Comparison of ENCODE assay signal across 20 mouse cellular contexts in the genomic region with DNA sequence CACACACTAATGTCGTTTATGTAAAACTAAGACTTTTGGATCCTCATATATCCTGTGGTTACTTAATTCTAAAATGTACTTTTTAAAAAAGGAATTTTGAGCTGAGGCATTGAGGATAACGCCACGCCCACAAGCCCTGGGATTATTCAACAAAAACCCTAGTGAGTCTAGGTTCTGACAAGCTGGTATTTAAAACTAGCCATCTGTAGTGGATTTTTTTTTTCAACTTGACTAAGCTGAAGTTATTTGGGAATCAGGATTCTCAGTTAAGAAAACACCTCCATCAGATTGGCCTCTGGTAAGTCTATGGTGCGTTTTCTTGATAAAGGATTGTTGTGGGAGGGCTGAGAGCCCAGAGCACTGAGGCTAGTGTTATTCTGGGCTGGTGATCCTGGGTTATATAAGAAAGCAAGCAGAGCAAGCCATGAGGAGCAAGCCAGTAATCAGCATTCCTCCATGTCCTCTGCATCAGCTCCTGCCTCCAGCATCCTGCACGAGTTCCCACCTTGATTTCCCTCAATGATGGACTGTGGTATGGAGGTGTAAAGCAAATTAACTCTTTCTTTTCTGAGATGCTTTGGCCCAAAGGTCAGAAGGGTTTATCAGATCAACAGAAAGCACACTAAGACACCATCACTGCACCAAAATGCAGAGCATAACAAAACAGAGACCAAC. TPM values are rescaled to one million over a fixed set of nuclear protein-coding genes. Genes with fewer than 3 reads are reported as not detected.
A peak's percentile ranks its signal among the peaks of the same experiment; 100 is the strongest.
DNase-seq lines count a peak whose midpoint lies in the region; ATAC-seq lines count a peak whose summit lies in the region.
"Had no signal": no experiment of that assay in that cellular context is flagged by ENCODE, and none has a peak within 500 bp of the region (broad histone marks: within the 10 kb centered on the region; RNA-seq: fewer than 3 reads in every experiment).

No protein-coding gene starts in this region.

- intact Hi-C loops in left cerebral cortex, postnatal 4 days (cut with DNase I), result no loop called here
- intact Hi-C loops in left cerebral cortex, postnatal 36 days (cut with DNase I), result no loop called here

- ATAC-seq in megakaryocyte-erythroid progenitor cell, adult 5-6 weeks (replicated peaks; ENCODE audit: low FRiP score, low TSS enrichment, poor library complexity, severe bottlenecking), result no peak
- ATAC-seq: activated CD4-positive, CD25-positive, alpha-beta regulatory T cell, adult 4 months; forebrain, postnatal 0 days; inflammation-experienced regulatory T-cells, adult 6 months; liver, embryonic 12.5 days; midbrain, embryonic 15.5 days had no signal

- peak; percentile 56 to 69 for DNase-seq in frontal cortex, adult 2 months (ENCODE audit: extremely low spot score in 1 of 2, low spot score in 1 of 2)
- no peak for DNase-seq in frontal cortex, postnatal 14 days (ENCODE audit: low spot score in 2 of 2)
- peak; percentile 39 for DNase-seq in left cerebral cortex, adult 11 months (ENCODE audit: low spot score)
- DNase-seq in left cerebral cortex, postnatal 4 days, result no peak
- peak; percentile 42 to 47 for DNase-seq in left cerebral cortex, postnatal 36 days (ENCODE audit: low spot score in 2 of 2)
- peak; percentile 81 for DNase-seq in telencephalon, adult 2 months (ENCODE audit: low read depth, low spot score)
- DNase-seq in c-Kit-positive CD71-positive TER-119-positive erythroid progenitor cells, embryonic 14.5 days (ENCODE audit: low spot score), result no peak
- DNase-seq: adrenal gland, postnatal 10 days; cerebellum, adult 11 months; cerebellum, postnatal 10 days; forebrain, postnatal 0 days; gastrocnemius, postnatal 36 days; kidney, adult 2 months; kidney, postnatal 4 days; lung, adult 2 months had no signal

RNA-seq across cellular contexts. Expression of a gene that starts 18.2 kb away (rescaled TPM):
- 11.4 and 13.4 TPM in 2 replicates for polyA plus RNA-seq in frontal cortex, adult 2 months (2012; rRNA removed)
- total RNA-seq in left cerebral cortex, postnatal 4 days (2021), result 10 to 100 TPM; 15.7 to 19.8 TPM
- total RNA-seq in left cerebral cortex, postnatal 36 days (2021), result 10 to 100 TPM; 16.6 to 20.6 TPM
- total RNA-seq in megakaryocyte-erythroid progenitor cell, adult 5-6 weeks (2014; fragmentation: Nextera tagmentation), result 11.8 and 12.6 TPM in 2 replicates
- 25.0 and 26.7 TPM in 2 replicates for total RNA-seq in megakaryocyte-erythroid progenitor cell, adult 5-6 weeks (2017)

RNA-seq across cellular contexts. Expression of a gene that starts 20.2 kb away (rescaled TPM):
- polyA plus RNA-seq in frontal cortex, adult 2 months (2012; rRNA removed), result 37.4 and 38.9 TPM in 2 replicates
- 10 to 100 TPM; 25.3 to 26.1 TPM for total RNA-seq in left cerebral cortex, postnatal 4 days (2021)
- 10 to 100 TPM; 46.5 to 55.5 TPM for total RNA-seq in left cerebral cortex, postnatal 36 days (2021)
- total RNA-seq in megakaryocyte-erythroid progenitor cell, adult 5-6 weeks (2014; fragmentation: Nextera tagmentation), result 30.6 and 54.4 TPM in 2 replicates
- 14.6 and 58.2 TPM in 2 replicates for total RNA-seq in megakaryocyte-erythroid progenitor cell, adult 5-6 weeks (2017)

Comparison
In these comparisons a context has a peak if more than half of its experiments do, and no peak if none do; other contexts are left out.
1. DNase-seq: peak in frontal cortex, adult 2 months (2 of 2), left cerebral cortex, adult 11 months (single experiment), left cerebral cortex, postnatal 36 days (2 of 2) and telencephalon, adult 2 months (single experiment); none in frontal cortex, postnatal 14 days (0 of 2), left cerebral cortex, postnatal 4 days (single experiment) and c-Kit-positive CD71-positive TER-119-positive erythroid progenitor cells, embryonic 14.5 days (single experiment).